Mouse (Mus musculus): ENCODE measurements around the gene Vmn2r51.
"Not testable (repeated sequence)": the region's sequence is repeated elsewhere in the genome, so short reads cannot be mapped to it uniquely, and the experiment has no call there.

DNA sequence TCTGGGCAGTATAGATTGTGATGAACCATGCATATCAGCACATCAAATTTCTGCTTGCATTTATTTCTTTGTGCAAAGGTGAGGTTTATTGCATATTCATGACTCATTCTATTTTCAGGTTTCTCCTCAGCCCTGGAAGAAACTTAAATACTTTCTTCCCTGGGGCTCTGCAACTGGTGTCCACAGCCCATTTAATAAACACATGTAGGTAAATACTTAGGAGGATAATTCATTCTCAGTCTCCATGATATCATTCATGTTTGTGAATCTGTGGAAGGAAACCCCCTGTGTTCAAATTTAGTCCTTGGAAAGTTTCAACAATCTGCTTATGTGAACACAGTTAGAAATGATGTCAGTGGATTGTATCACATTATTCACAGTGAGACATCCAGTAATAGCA is 52.3 kb downstream of the Vmn2r51 start, which contains the start of gene Vmn2r50:
- TF ChIP-seq CTCF (IDR thresholded peaks at IDR 0.05; ENCODE audit: borderline replicate concordance, insufficient read depth, low read length); POLR2A (IDR thresholded peaks at IDR 0.05; ENCODE audit: low read depth, low read length): not testable (repeated sequence)

Measured in embryonic fibroblast, embryonic 13.5 days (primary cell).